Mouse (Mus musculus): ENCODE measurements around the gene Notch4. TPM values are rescaled to one million over a fixed set of nuclear protein-coding genes. Genes with fewer than 3 reads are reported as not detected.

Notch4 gene
- total RNA-seq, 2 experiments from 2014 or later, result 11.3 to 16.1 TPM

- intact Hi-C loops (cut with DNase I), result loop anchor here (5.0 to 10.0 kb wide), 2 partner anchors 557 to 646 kb away; partner anchors contain the start of genes Col11a2, Nfkbil1, Rxrb and Slc39a7
- no peak for DNase-seq (ENCODE audit: low spot score in 2 of 2)
These were observed 27.2 kb downstream of the Notch4 start, which contains the start of gene Pbx2 for GRCm38 (mm10) chr17:34591029-34591993. Pbx2 (plus strand) TSS chr17:34591266.

- peak; percentile 63 to 74 for DNase-seq (ENCODE audit: low spot score in 2 of 2)
- intact Hi-C loops (cut with DNase I), result loop anchor here (2.0 to 10.0 kb wide), 3 partner anchors 471 to 645 kb away; partner anchors contain the start of genes Col11a2, Nfkbil1, Rxrb and Slc39a7
These were observed 27.9 kb downstream of the Notch4 start for GRCm38 (mm10) chr17:34591994-34592375.

- DNase-seq (ENCODE audit: low spot score in 2 of 2), result no peak
- intact Hi-C loops (cut with DNase I), result loop anchor here (1.0 to 10.0 kb wide), 4 partner anchors 10 to 644 kb away; partner anchors contain the start of genes Col11a2, Nfkbil1, Rnf5 and Rxrb
These were observed 28.8 kb downstream of the Notch4 start for GRCm38 (mm10) chr17:34592581-34593549.

GRCm38 (mm10) chr17:34593752-34594525, 29.9 kb downstream of the Notch4 start:
- no peak for DNase-seq (ENCODE audit: low spot score in 2 of 2)
- intact Hi-C loops (cut with DNase I), result loop anchor here (1.0 to 10.0 kb wide), 4 partner anchors 9 to 643 kb away; partner anchors contain the start of genes Col11a2, Nfkbil1, Rnf5 and Rxrb

GRCm38 (mm10) chr17:34596098-34596497, 32.0 kb downstream of the Notch4 start:
- intact Hi-C loops (cut with DNase I), result loop anchor here (5.0 to 10.0 kb wide), 2 partner anchors 36 to 561 kb away; partner anchors contain the start of genes Col11a2, Rxrb and Slc39a7
- DNase-seq (ENCODE audit: low spot score in 2 of 2), result no peak

GRCm38 (mm10) chr17:34597566-34598095, 33.6 kb downstream of the Notch4 start, which contains the start of gene Ager:
Ager (plus strand) TSS chr17:34597862.
- no peak for DNase-seq (ENCODE audit: low spot score in 2 of 2)
- intact Hi-C loops (cut with DNase I), result loop anchor here (5.0 to 10.0 kb wide), 2 partner anchors 35 to 563 kb away; partner anchors contain the start of genes Col11a2, Rxrb and Slc39a7

- no peak for DNase-seq (ENCODE audit: low spot score in 2 of 2)
- intact Hi-C loops (cut with DNase I), result loop anchor here (5.0 to 10.0 kb wide), 2 partner anchors 32 to 565 kb away; partner anchors contain the start of genes Col11a2, Rxrb and Slc39a7
These were observed 35.8 kb downstream of the Notch4 start for GRCm38 (mm10) chr17:34599891-34600290.

- DNase-seq (ENCODE audit: low spot score in 2 of 2), result no peak
- intact Hi-C loops (cut with DNase I), result no loop called here
These were observed 37.7 kb downstream of the Notch4 start for GRCm38 (mm10) chr17:34601796-34602195.

GRCm38 (mm10) chr17:34603375-34604060, 39.5 kb downstream of the Notch4 start, which contains the start of gene Rnf5:
Rnf5 (minus strand) TSS chr17:34603690.
- peak; percentile 96 to 99 for DNase-seq (ENCODE audit: low spot score in 2 of 2)
- intact Hi-C loops (cut with DNase I), result loop anchor here (1.0 to 2.0 kb wide), 2 partner anchors 10 to 17 kb away; no protein-coding TSS in a partner anchor

GRCm38 (mm10) chr17:34604061-34604508, 40.0 kb downstream of the Notch4 start, which contains the start of gene Agpat1:
Agpat1 (plus strand) TSS chr17:34604262.
- DNase-seq (ENCODE audit: low spot score in 2 of 2), result peak; percentile 97 to 98
- intact Hi-C loops (cut with DNase I), result loop anchor here (2.0 kb wide), 1 partner anchor 17 kb away; no protein-coding TSS in a partner anchor

- DNase-seq (ENCODE audit: low spot score in 2 of 2), result no peak
- intact Hi-C loops (cut with DNase I), result loop anchor here (2.0 kb wide), 1 partner anchor 18 kb away; no protein-coding TSS in a partner anchor
These were observed 40.6 kb downstream of the Notch4 start for GRCm38 (mm10) chr17:34604511-34605237.

GRCm38 (mm10) chr17:34605609-34606008, 41.5 kb downstream of the Notch4 start:
- intact Hi-C loops (cut with DNase I), result loop anchor here (2.0 kb wide), 1 partner anchor 19 kb away; no protein-coding TSS in a partner anchor
- peak; percentile 97 to 99 for DNase-seq (ENCODE audit: low spot score in 2 of 2)

- intact Hi-C loops (cut with DNase I), result no loop called here
- DNase-seq (ENCODE audit: low spot score in 2 of 2), result no peak
These were observed 42.3 kb downstream of the Notch4 start for GRCm38 (mm10) chr17:34606186-34607039.

- intact Hi-C loops (cut with DNase I), result no loop called here
- DNase-seq (ENCODE audit: low spot score in 2 of 2), result no peak
These were observed 43.9 kb downstream of the Notch4 start for GRCm38 (mm10) chr17:34607997-34608396.

- DNase-seq (ENCODE audit: low spot score in 2 of 2), result no peak
- intact Hi-C loops (cut with DNase I), result no loop called here
These were observed 47.0 kb downstream of the Notch4 start for GRCm38 (mm10) chr17:34611050-34611449.
